Mouse (Mus musculus): ENCODE measurements around the gene Fbxw15.
"Not testable (repeated sequence)": the region's sequence is repeated elsewhere in the genome, so short reads cannot be mapped to it uniquely, and the experiment has no call there.

- not testable (repeated sequence) for TF ChIP-seq CTCF (IDR thresholded peaks at IDR 0.05; ENCODE audit: control insufficient read depth, insufficient read depth, low read length); POLR2A (IDR thresholded peaks at IDR 0.05; ENCODE audit: borderline replicate concordance, control insufficient read depth, low read depth, low read length)
Observed at GRCm38 (mm10) chr9:109568162-109568561, at the start of gene Fbxw15.
